Mouse (Mus musculus) CH12.LX (cell line): ENCODE measurements around the gene Slamf8. TPM values are rescaled to one million over a fixed set of nuclear protein-coding genes. Genes with fewer than 3 reads are reported as not detected.

Source experiments
- DNase-seq: peaks from one replicate; pipeline ENCODE4 v3.0.0-alpha.2; 2013; ENCODE audit errors: extremely low read depth
- H3K27ac ChIP-seq: 2 replicates; pipeline ENCODE4 v1.5.1; 2012; ENCODE audit warnings: low read depth, mild to moderate bottlenecking, control low read depth, moderate library complexity; ENCODE audit not compliant: insufficient read depth
- H3K27me3 ChIP-seq: replicated peaks from 2 replicates; pipeline ENCODE3; 2012; ENCODE audit warnings: inconsistent platforms
- H3K36me3 ChIP-seq, 2 experiments: replicated peaks in 1 of 2; 2 replicates each; pipeline versions ENCODE3 to v1.6.1; 2012; ENCODE audit warnings: inconsistent platforms in 1 of 2, low read length in 1 of 2, mild to moderate bottlenecking in 1 of 2, mixed read lengths in 1 of 2, moderate library complexity in 1 of 2; ENCODE audit not compliant: control insufficient read depth in 1 of 2, insufficient read depth in 1 of 2
- H3K4me1 ChIP-seq, 2 experiments: 2 replicates each; pipeline ENCODE4 v1.6.1; 2012; ENCODE audit warnings: inconsistent platforms in 1 of 2, moderate library complexity in 1 of 2; ENCODE audit not compliant: insufficient read depth in 2 of 2, control insufficient read depth in 1 of 2
- H3K4me2 ChIP-seq: 2 replicates; pipeline ENCODE4 v1.6.1; 2012; ENCODE audit warnings: low read depth, mild to moderate bottlenecking, control low read depth; ENCODE audit not compliant: poor library complexity, insufficient read depth, severe bottlenecking
- H3K4me3 ChIP-seq, 3 experiments: fragments of 150-350 bp in 1 of 3; sonication (generic) in 1 of 3; replicated peaks in 1 of 3; 2 replicates each; pipeline versions ENCODE3 to v1.5.1; 2011 to 2012; ENCODE audit warnings: low read depth in 2 of 3, low read length in 2 of 3, mild to moderate bottlenecking in 2 of 3, moderate library complexity in 2 of 3, control low read depth in 1 of 3, improper control_type of control experiment in 1 of 3, inconsistent platforms in 1 of 3, mixed read lengths in 1 of 3; ENCODE audit not compliant: poor library complexity in 1 of 3
- H3K79me2 ChIP-seq: replicated peaks from 2 replicates; pipeline ENCODE4 v1.6.1; 2012; ENCODE audit warnings: mild to moderate bottlenecking, moderate library complexity; ENCODE audit not compliant: control insufficient read depth, poor library complexity, insufficient read depth, severe bottlenecking; ENCODE audit errors: extremely low read depth
- H3K9ac ChIP-seq: 2 replicates; pipeline ENCODE4 v1.6.1; 2012; ENCODE audit warnings: low read depth, mild to moderate bottlenecking, control low read depth, moderate library complexity; ENCODE audit not compliant: insufficient read depth
- H3K9me3 ChIP-seq: replicated peaks from 2 replicates; pipeline ENCODE3; 2012; ENCODE audit warnings: low read length, inconsistent platforms, mixed read lengths
- BHLHE40 ChIP-seq: IDR thresholded peaks from 2 replicates; pipeline ENCODE4 v1.6.1; 2011; ENCODE audit warnings: mild to moderate bottlenecking, low read depth, low read length, improper control_type of control experiment
- CHD1 ChIP-seq: IDR thresholded peaks from 2 replicates; pipeline ENCODE4 v1.6.1; 2012; ENCODE audit warnings: low read depth, low read length, improper control_type of control experiment, inconsistent platforms
- CTCF ChIP-seq, 2 experiments: IDR thresholded peaks in 1 of 2; conservative IDR thresholded peaks in 1 of 2; 2 replicates each; pipeline ENCODE4 v1.5.1; 2011 to 2012; ENCODE audit warnings: low read depth in 2 of 2, low read length in 2 of 2, improper control_type of control experiment in 1 of 2, inconsistent platforms in 1 of 2, mild to moderate bottlenecking in 1 of 2, moderate library complexity in 1 of 2
- E2F4 ChIP-seq: IDR thresholded peaks from 2 replicates; pipeline ENCODE4 v1.6.1; 2011; ENCODE audit warnings: low read depth, low read length, improper control_type of control experiment; ENCODE audit not compliant: insufficient replicate concordance
- ETS1 ChIP-seq: conservative IDR thresholded peaks from 2 replicates; pipeline ENCODE4 v1.6.1; 2012; ENCODE audit warnings: low read depth, mild to moderate bottlenecking, inconsistent platforms, low read length, improper control_type of control experiment, moderate library complexity
- GABPA ChIP-seq: IDR thresholded peaks from 2 replicates; pipeline ENCODE4 v1.6.1; 2012; ENCODE audit warnings: low read depth, low read length, improper control_type of control experiment, inconsistent platforms; ENCODE audit not compliant: insufficient replicate concordance
- HCFC1 ChIP-seq: IDR thresholded peaks from 2 replicates; pipeline ENCODE4 v1.6.1; 2012; ENCODE audit warnings: low read depth, mild to moderate bottlenecking, inconsistent platforms, low read length, improper control_type of control experiment
- IRF4 ChIP-seq: IDR thresholded peaks from 2 replicates; pipeline ENCODE4 v1.6.1; 2014; ENCODE audit warnings: low read depth, mild to moderate bottlenecking, inconsistent platforms, low read length, improper control_type of control experiment
- JUND ChIP-seq: conservative IDR thresholded peaks from 2 replicates; pipeline ENCODE4 v1.6.1; 2011; ENCODE audit warnings: low read depth, low read length, improper control_type of control experiment
- KAT2A ChIP-seq: IDR thresholded peaks from 2 replicates; pipeline ENCODE4 v1.6.1; 2012; ENCODE audit warnings: low read length, improper control_type of control experiment, inconsistent platforms; ENCODE audit not compliant: insufficient replicate concordance
- MAFK ChIP-seq: IDR thresholded peaks from 2 replicates; pipeline ENCODE4 v1.6.1; 2011; ENCODE audit warnings: low read length, improper control_type of control experiment; ENCODE audit not compliant: insufficient replicate concordance
- MAZ ChIP-seq: IDR thresholded peaks from 2 replicates; pipeline ENCODE4 v1.6.1; 2012; ENCODE audit warnings: low read depth, mild to moderate bottlenecking, inconsistent platforms, low read length, improper control_type of control experiment, moderate library complexity
- MEF2A ChIP-seq: IDR thresholded peaks from 2 replicates; pipeline ENCODE4 v1.6.1; 2014; ENCODE audit warnings: low read depth, mild to moderate bottlenecking, inconsistent platforms, low read length, improper control_type of control experiment, borderline replicate concordance
- MYC ChIP-seq: IDR thresholded peaks from 2 replicates; pipeline ENCODE4 v1.6.1; 2011; ENCODE audit warnings: low read depth, mild to moderate bottlenecking, improper control_type of control experiment, low read length
- NRF1 ChIP-seq: IDR thresholded peaks from 2 replicates; pipeline ENCODE4 v1.6.1; 2014; ENCODE audit warnings: low read depth, mild to moderate bottlenecking, inconsistent platforms, low read length, improper control_type of control experiment, moderate library complexity
- PAX5 ChIP-seq: IDR thresholded peaks from 2 replicates; pipeline ENCODE4 v1.6.1; 2012; ENCODE audit warnings: low read length, inconsistent platforms, mixed read lengths
- POLR2A ChIP-seq: IDR thresholded peaks from 2 replicates; pipeline ENCODE4 v1.6.1; 2011; ENCODE audit warnings: low read depth, mild to moderate bottlenecking, improper control_type of control experiment, low read length
- RAD21 ChIP-seq: IDR thresholded peaks from 2 replicates; pipeline ENCODE4 v1.6.1; 2011; ENCODE audit warnings: low read depth, mild to moderate bottlenecking, low read length, improper control_type of control experiment, moderate library complexity
- RCOR1 ChIP-seq: conservative IDR thresholded peaks from 2 replicates; pipeline ENCODE4 v1.6.1; 2012; ENCODE audit warnings: low read depth, mild to moderate bottlenecking, inconsistent platforms, low read length, improper control_type of control experiment
- TBP ChIP-seq: conservative IDR thresholded peaks from 2 replicates; pipeline ENCODE4 v1.6.1; 2011; ENCODE audit warnings: low read depth, low read length, improper control_type of control experiment
- UBTF ChIP-seq: IDR thresholded peaks from 2 replicates; pipeline ENCODE4 v1.6.1; 2012; ENCODE audit warnings: low read depth, mild to moderate bottlenecking, inconsistent platforms, low read length, improper control_type of control experiment, moderate library complexity
- USF2 ChIP-seq: conservative IDR thresholded peaks from 2 replicates; pipeline ENCODE4 v1.6.1; 2011; ENCODE audit warnings: low read depth, low read length, improper control_type of control experiment
- ZC3H11A ChIP-seq: IDR thresholded peaks from 2 replicates; pipeline ENCODE4 v1.6.1; 2012; ENCODE audit warnings: low read depth, mild to moderate bottlenecking, inconsistent platforms, low read length, improper control_type of control experiment
- ZKSCAN1 ChIP-seq: IDR thresholded peaks from 2 replicates; pipeline ENCODE4 v1.6.1; 2012; ENCODE audit warnings: low read depth, inconsistent platforms, low read length, improper control_type of control experiment, borderline replicate concordance
- dilution Hi-C: fragments of 300-500 bp; cut with MboI; formaldehyde crosslinking; loops from 2 replicates; pipeline ENCODE4 v1.14.3; 2020; ENCODE audit warnings: low sequenced_read_pairs; ENCODE audit not compliant: extremely low pct_unique_long_range_greater_than_20kb, extremely low pct_ligation_motif_present
- in situ Hi-C: fragments of 300-500 bp; cut with MboI; formaldehyde crosslinking; loops from 3 replicates; pipeline ENCODE4 v1.14.3; 2019; ENCODE audit warnings: low sequenced_read_pairs, low pct_ligation_motif_present, low pct_unique_long_range_greater_than_20kb, mixed read lengths
- polyA plus RNA-seq: library from polyadenylated mRNA; unstranded; fragments of >175 nt; gene quantifications from 2 replicates; pipeline ENCODE4 v1.2.1, GENCODE M21; 2012; ENCODE audit warnings: low read depth; ENCODE audit not compliant: insufficient read length
- total RNA-seq, 2 experiments: library from RNA; depleted of rRNA; stranded (reverse); fragments of 300-350 nt in 1 of 2; fragments of >200 nt in 1 of 2; gene quantifications; 2 replicates each; pipeline ENCODE4 v1.2.3; 2012 to 2014

Gene Slamf8
- total and polyA plus RNA-seq, 3 experiments, result 0.30 to 1.8 (median 1.1) TPM

DNA sequence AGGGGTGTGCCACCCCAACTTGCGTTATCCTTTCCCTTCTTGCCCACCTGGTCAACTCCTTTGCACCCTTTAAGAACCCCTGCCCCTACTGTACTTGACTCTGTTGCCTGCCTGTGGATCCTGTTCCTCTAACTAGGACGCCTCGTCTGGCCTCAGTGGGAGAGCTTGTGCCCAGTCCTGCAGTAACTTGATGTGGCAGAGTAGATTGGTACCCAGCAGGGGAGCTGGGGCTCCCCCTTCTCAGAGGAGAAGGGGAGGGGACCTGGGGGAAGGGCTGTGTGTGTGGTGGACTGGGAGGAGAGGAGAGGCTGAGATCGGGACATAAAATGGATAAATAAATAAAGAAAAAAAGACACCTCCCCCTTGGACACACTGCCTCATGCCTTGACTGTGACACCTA, 5.3 kb downstream of the Slamf8 start:
- TF ChIP-seq RAD21, result no peak
- TF ChIP-seq CTCF (conservative IDR thresholded peaks at IDR 0.05 in 1 of 2, IDR thresholded peaks at IDR 0.05 in 1 of 2; ENCODE audit: low read depth in 2 of 2, low read length in 2 of 2), result no peak
- TF ChIP-seq BHLHE40, result no peak
- TF ChIP-seq MEF2A, result no peak
- TF ChIP-seq MAFK, result no peak
- TF ChIP-seq TBP, result no peak
- no peak for TF ChIP-seq USF2
- TF ChIP-seq ETS1, result no peak
- no peak for TF ChIP-seq NRF1
- TF ChIP-seq IRF4, result no peak
- TF ChIP-seq KAT2A, result no peak
- TF ChIP-seq POLR2A, result no peak
- TF ChIP-seq ZC3H11A, result no peak
- TF ChIP-seq MAZ, result no peak
- Histone ChIP-seq H3K4me3 (no peak overlapping the region), H3K9ac (no peak overlapping the region), H3K36me3 (no peaks in the 10 kb centered on the region), H3K9me3 (no peaks in the 10 kb centered on the region), H3K4me1 (peaks cover 0 to 12% of the 10 kb centered on the region in 2 experiments; a peak in 2 of 4 replicates), H3K27me3 (no peaks in the 10 kb centered on the region), H3K79me2 (no peaks in the 10 kb centered on the region), H3K4me2 (no peak overlapping the region), H3K27ac (no peak overlapping the region)
- in situ Hi-C loops (loop anchor here (5.0 kb wide), 1 partner anchor 33 kb away; no protein-coding TSS in a partner anchor), dilution Hi-C loops (no loop called here)
- DNase-seq, result no peak

DNA sequence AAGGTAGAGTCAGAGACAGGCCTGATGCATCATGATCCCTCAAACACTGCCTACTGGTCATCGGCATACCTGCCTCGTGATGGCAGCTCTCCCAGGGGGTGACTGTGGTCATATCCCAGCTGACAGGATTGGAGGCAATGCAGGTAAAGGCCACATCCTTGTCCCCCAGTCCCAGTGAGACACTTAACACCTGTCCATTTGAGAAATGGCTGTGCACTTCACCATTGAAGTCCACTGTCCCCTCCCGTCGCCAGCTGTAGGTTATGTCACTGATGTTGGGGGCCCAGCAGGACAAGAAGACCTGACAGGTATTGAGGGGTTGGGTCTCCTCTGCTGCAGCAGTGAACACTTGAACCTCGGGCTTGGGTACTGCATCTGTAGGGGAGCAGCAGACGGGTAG, 6.1 kb downstream of the Slamf8 start:
- no peak for DNase-seq
- Histone ChIP-seq H3K9ac (no peak overlapping the region), H3K4me3 (no peak overlapping the region), H3K79me2 (no peaks in the 10 kb centered on the region), H3K27me3 (no peaks in the 10 kb centered on the region), H3K4me2 (no peak overlapping the region), H3K9me3 (no peaks in the 10 kb centered on the region), H3K27ac (no peak overlapping the region), H3K36me3 (no peaks in the 10 kb centered on the region), H3K4me1 (peaks cover 0 to 10% of the 10 kb centered on the region in 2 experiments; a peak in 1 of 4 replicates)
- dilution Hi-C loops, result no loop called here
- in situ Hi-C loops, result no loop called here
- TF ChIP-seq ETS1, result no peak
- TF ChIP-seq CTCF (conservative IDR thresholded peaks at IDR 0.05 in 1 of 2, IDR thresholded peaks at IDR 0.05 in 1 of 2; ENCODE audit: low read depth in 2 of 2, low read length in 2 of 2), result no peak
- TF ChIP-seq KAT2A, result no peak

DNA sequence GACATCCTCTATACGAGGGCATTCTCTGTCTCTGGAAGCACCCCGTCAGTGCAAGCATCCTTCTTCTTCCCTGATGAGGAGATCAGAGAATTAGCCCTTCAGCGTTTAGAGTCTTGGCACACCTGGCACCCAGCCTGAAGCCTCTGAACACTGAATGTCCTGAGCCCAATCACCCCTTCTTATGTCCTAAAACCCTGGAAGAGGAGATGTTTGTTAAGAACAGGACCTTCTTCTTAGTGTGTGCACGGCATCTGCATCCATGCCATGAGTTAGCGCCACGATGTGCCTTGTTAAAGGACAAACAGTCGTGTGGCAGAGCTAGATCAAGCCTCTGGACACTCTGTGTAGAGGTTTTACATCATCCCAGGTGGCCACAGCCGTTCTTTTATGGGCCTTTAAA, 7.9 kb downstream of the Slamf8 start:
- Histone ChIP-seq H3K27me3 (no peaks in the 10 kb centered on the region), H3K36me3 (no peaks in the 10 kb centered on the region), H3K9me3 (no peaks in the 10 kb centered on the region), H3K9ac (no peak overlapping the region), H3K4me3 (no peak overlapping the region), H3K4me1 (peaks cover 0 to 10% of the 10 kb centered on the region in 2 experiments; a peak in 1 of 4 replicates), H3K27ac (no peak overlapping the region), H3K4me2 (no peak overlapping the region), H3K79me2 (no peaks in the 10 kb centered on the region)
- TF ChIP-seq E2F4 (no peak), RCOR1 (no peak), PAX5 (no peak), MYC (no peak), JUND (no peak), POLR2A (no peak), MEF2A (no peak), BHLHE40 (no peak), ZC3H11A (no peak), UBTF (no peak), ETS1 (no peak), RAD21 (no peak), GABPA (no peak), CHD1 (no peak), ZKSCAN1 (no peak), HCFC1 (no peak)
- no peak for DNase-seq
- in situ Hi-C loops (no loop called here), dilution Hi-C loops (no loop called here)
